Mouse (Mus musculus): ENCODE data around the gene Atp2c1.

GRCm38 (mm10) chr9:105461496-105461895, 65.6 kb downstream of the Atp2c1 start:
- TF ChIP-seq USF1 (IDR thresholded peaks at IDR 0.05; ENCODE audit: low read depth) (no peak), POLR2A (IDR thresholded peaks at IDR 0.05; ENCODE audit: insufficient read length, low read depth) (no peak), E2F4 (IDR thresholded peaks at IDR 0.05; ENCODE audit: insufficient read depth) (no peak), TCF12 (IDR thresholded peaks at IDR 0.05; ENCODE audit: insufficient read depth, poor library complexity, severe bottlenecking) (no peak), CEBPB (IDR thresholded peaks at IDR 0.05; ENCODE audit: insufficient read depth, poor library complexity, severe bottlenecking) (no peak), MAX (IDR thresholded peaks at IDR 0.05; ENCODE audit: low read depth) (no peak), REST (IDR thresholded peaks at IDR 0.05; ENCODE audit: insufficient read depth, insufficient read length) (no peak), MYOG (IDR thresholded peaks at IDR 0.05; ENCODE audit: control insufficient read depth in 1 of 3, insufficient read depth in 1 of 3, insufficient read length in 2 of 3, low read depth in 2 of 3) (no peak), TCF3 (IDR thresholded peaks at IDR 0.05; ENCODE audit: insufficient read length, low read depth) (no peak), MYOD1 (IDR thresholded peaks at IDR 0.05; ENCODE audit: control insufficient read depth in 1 of 3, insufficient read length in 2 of 3, low read depth in 2 of 3) (no peak), POLR2AphosphoS2 (IDR thresholded peaks at IDR 0.05; ENCODE audit: insufficient read length, low read depth) (no peak)
